Mouse (Mus musculus) 3134 (cell line): ENCODE data around the gene Syngap1.

ENCODE experiments used
- DNase-seq: peaks from one replicate; pipeline ENCODE4 v3.0.0-alpha.2; 2011; ENCODE audit warnings: low spot score; ENCODE audit not compliant: insufficient read length; ENCODE audit errors: extremely low read depth

Syngap1 gene

GRCm38 (mm10) chr17:27021076-27021475, 80.0 kb downstream of the Syngap1 start:
- DNase-seq, result no peak

GRCm38 (mm10) chr17:27021736-27022135, 80.7 kb downstream of the Syngap1 start:
- no peak for DNase-seq
